Mouse (Mus musculus) embryo, embryonic 10 days (tissue): Measurements from ENCODE around the gene Mvb12b.
A peak's percentile ranks its signal among the peaks of the same experiment; 100 is the strongest.

Source experiments
- DNase-seq: peaks from one replicate; pipeline ENCODE4 v3.0.0-alpha.2; 2015; ENCODE audit warnings: low spot score

Mvb12b gene

DNA sequence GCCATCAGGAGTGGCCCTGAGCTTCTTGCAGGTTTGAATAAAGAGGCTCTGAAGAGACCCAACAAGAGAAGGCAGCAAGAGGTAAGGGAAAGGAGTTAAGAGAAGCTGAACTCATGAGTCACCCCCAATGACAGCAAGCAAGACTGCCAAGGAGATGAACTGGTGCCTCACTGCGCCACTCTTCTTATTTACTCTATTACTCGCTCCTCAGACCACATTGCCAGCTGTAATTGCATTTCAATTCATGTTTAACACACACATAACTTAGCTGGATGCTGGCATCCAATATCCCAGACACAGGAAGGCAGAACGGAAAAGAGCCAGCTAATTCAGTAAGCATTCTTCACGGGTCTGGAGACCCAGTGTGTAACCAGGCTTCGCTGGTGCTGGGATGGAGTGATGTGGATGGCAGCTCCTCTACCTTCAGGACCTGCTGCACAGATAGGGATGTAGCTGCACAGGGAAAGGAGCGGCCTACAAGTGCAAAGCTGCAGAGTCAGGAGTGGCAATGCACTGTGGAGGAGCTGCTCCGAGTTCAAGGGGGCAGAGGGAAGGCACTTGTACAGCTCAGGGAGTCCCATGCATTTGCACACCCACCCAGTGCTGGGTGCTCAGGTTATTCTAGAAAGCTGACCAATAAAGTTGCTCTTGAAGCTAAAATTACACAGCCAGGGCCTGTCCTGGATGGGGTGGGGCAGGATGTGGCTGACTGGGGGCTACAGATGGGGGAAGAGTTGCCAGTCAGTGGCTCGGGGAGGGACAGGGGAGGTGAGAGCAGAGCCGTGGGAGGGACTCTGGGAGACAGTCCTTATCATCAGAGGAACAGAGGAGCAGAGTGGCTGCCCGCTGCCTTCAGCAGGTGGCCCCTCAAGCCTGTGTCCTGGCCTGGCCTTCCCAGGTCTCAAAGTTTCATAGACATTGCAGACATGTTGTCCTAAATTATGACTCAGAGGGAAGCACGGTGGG lies 34.5 kb downstream of the Mvb12b start:
- DNase-seq: no peak

DNA sequence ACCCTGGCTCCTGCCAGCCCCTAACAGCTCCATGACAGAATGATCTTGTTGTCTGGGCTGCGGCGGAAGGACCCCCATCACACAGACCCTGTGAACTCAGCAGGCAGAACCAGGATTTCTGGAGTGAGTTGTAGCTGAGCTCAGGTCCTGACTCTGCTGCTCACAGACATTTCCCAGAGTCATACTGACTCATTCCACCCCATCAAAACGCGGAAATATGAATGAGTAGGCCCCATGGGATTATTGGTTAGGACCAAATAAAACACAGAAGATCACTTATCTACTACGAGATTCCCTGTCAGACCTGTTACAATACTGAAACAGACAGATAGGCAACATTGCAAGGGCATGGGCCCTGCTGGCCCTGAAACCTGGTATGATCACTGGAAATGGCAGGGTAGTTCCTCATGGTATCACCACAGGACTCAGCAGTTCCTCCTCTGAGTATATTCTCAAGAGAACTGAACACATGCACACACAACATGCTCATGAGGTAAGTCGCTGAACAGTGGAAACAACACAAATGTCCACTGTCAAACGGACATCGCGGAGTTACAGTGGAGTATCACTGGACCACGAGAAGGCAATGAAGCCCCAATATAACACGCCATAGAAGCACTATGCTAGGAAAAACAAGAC lies 40.4 kb downstream of the Mvb12b start:
- DNase-seq: no peak

DNA sequence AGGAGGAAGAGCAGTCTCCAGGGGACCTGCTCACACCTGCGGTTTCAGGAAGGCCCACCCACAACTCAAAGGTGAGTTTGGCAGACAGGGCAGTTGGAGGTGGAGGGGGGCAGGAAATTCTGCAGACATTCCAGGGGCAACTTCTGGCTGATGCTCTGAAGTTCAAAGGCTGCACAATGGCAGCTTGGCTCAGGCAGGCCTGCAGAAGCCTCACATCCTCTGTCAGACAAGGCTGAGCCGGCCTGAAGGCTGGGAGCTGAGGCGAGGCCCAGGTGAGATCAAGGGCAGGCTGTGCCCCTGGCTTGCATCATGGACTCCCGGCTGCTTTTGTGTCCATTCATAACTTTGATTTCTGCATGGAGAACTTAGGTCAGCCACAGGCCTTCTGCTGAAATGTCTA lies 41.1 kb downstream of the Mvb12b start:
- no peak for DNase-seq

DNA sequence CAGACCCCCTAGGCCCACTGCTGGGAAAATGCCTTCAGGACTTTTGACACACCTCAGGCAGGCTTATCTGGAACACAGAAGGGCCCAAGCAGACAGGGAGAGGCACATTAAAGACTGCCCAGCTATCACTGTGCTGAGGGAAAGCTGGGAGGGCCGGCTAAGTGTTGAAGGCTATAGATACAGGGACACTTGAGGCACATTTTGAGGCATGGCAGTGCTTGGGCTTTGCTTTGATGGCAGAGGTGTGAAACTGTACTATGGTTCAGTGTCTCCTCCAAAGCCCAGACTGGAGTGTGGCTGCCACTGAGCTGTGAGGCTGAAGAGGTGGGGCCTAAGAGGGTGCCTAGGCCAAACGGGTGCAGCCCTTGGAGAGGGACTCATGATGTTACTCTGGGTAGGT lies 44.1 kb downstream of the Mvb12b start:
- no peak for DNase-seq

DNA sequence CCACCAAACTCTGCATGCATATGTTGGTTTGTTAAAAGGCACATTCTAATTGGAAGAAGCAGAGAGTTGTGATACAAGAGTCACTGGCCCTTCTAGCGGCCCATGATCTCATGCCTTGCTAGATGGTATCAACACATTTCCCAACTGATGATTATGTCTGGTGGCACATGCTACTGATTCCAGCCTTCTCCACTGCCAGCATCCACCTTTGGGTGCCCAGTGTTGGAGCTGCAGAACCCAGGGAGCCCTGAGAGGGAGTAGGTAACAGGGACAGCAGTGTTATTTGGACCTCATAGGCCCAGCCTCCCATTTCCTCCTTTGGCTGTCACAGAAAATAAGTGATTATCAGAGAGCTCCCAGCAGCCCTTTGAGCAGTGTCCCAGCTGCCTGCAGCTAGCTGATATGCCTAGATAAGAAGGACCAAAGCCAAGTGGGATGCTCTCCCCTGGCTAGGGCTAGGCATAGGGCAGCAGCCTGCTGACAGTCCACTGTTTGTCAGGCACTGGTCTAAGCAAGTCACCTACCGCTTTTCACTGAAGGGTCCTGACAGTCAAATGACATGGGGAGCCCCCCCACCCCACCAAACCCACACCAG lies 44.7 kb downstream of the Mvb12b start:
- peak; percentile 35 for DNase-seq

DNA sequence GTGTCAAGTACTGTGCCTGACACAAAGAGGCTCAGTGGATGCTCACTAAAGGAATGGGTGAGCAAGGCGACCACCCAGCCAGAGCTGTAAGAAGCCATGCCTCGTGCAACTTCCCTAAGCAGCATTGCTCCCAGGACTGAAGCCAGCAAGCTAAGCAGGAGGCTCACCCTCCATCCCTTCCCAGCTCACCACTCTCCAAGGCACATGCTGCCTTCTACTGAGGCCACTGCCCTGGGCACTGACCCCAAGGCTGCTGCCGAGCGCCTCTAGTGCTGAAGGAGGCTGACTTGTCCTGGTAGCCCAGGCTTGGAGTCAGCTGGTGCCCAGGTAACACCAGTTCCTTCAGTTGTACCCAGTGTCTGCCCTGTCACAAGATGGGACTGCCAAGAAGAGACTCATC lies 45.8 kb downstream of the Mvb12b start:
- DNase-seq: no peak

DNA sequence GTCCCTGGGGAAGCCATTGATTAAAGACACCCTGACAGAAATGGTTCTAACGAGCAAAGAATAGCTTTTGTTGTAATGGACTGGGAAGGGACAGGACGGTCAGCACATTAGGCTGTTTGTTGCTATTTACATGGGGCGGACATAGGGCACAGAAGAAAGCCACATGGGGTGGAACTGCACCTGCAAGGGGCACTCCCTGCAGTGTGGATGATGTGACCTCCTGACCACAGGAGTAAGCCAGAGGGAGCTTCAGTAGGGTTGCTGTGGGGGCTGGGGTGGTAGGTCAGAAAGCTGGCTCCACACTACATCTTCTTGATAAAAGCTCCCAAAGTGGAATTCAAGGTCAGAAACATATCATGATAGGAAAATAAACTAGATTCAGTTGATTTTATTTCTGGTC lies 47.3 kb downstream of the Mvb12b start:
- DNase-seq: no peak

DNA sequence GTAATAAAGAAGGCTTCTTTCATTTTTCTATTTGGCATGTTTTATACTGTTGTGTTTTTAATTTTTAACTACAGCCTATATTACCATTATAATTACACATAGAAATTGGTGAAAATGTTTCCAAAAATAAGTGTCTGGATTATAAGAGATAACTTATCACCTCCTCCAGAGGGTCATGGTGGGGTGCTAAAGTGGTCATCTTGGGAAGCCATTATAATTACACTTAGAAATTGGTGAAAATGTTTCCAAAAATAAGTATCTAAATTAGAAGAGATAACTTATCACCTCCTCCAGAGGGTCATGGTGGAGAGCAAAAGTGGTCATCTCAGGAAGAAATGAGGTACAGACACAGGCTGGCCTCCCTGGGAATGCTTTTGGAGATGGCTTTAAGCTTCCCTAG lies 48.5 kb downstream of the Mvb12b start:
- DNase-seq: no peak

DNA sequence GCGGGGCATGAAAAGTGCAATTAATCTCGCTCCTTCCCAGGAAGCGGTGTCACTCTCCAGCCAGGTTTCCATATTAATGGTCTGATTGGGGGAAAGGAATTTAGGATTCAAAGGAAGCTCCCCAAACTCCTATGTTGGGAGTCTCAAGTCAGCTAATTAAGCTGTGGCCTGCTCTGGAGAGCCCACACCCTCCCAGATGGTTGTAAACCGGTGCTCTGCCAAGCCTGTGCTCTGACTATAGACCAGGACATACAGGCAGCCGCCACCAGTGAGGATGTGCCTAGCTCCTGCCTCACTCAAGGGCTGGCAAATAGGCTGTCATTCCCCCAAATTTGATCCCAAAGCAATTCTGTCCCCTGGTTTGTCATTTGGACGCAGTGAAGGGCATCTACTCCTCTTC lies 50.4 kb downstream of the Mvb12b start:
- no peak for DNase-seq

DNA sequence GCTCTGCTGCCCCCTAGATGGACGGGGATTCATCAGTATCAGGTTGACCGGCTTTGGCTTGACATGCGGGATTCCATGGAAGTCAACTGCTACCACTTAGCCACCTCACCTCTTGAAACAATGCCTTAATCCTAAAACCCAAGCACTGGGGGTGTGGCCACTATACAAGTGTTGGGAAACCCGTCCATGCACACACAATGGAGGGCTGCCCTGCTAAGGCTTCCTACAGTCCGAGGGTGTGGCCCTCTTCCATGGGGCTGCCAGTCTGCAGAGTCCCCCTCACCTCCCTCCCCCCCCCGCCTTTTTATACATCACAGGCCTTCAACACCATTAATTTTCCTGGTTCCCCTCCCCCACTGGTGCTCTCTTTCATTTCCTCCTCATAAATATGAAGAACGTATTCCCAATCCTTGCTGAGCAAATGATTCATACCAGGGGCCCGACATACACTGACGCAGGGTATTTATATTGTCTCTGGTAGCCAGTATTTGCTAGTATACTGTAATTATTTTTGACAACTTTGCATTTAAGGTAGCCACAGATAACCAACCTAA lies 51.0 kb downstream of the Mvb12b start:
- DNase-seq: no peak

DNA sequence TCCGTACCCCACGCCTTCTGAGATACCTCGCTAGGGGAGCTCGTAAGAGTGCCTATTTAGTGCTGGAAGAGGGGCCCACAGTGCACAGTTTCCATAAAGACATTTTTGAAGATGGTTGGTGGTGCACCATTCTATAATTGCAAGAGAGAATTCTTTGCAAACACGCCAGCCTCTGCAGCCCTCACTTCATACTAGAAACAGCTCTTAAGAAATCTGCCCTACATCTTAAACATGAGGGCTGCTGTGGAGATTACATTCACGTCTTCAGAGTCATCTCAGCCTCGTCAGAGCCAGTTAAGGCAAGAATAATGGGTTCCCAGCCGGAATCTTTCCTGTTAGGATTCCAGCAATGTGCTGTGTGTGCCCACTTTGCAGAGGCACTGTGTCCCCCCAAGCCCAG lies 52.7 kb downstream of the Mvb12b start:
- no peak for DNase-seq

DNA sequence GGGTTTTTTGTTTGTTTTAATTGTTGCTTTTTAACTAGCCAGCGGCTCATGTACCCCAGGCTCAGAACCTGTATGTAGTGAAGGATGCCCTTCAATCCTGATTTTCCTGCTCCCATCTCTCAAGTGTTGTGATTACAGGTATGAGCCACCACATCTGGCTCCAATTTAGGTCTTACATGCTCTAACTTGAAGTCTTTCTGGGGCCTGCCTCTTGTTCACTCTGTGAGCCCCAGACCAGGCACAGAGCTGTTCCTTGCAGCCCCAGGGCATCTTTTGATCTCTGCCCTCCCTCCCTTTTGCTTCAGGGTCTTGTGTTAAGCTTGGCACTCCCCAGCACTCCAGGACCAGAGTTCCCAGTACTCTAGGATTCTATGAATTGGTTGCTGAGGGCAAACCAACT lies 53.8 kb downstream of the Mvb12b start:
- DNase-seq: no peak

DNA sequence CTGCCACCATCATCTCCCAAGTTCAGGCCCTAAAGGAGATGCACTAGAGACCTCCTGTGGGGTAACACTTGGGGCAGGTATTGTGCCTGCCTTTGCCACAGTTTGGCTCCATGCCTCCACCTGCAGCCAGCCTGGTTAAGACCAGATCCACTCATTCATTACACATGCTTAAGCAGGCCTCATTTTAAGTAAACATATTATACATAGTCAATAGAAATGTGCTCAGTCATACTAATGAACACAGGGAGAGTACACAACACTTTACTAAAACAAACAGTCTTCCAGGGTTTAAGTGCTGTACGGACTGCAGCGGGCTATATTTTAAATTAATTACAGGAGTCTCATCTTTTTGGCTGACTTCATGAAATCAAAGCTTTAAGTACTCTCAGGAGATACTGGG lies 57.9 kb downstream of the Mvb12b start:
- DNase-seq: no peak

DNA sequence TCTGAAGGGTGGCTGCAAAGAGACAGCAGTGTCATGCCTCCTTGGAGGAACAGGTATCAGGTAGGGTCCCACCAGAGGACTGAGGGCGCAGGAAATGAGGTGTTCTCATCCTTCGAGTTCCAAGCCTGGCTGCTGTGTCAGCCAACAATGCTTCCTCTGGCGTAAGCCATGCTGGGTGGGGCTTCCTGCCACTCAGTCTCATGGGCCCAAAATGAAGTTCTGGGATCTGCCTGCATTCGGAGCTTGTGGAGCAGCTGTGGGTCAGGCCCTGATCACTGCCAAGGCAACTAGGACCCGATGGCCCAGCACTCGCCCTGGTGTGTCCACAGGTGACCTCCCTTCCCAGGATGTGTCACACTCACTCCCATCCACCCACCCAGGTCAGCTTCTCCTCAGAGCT lies 61.0 kb downstream of the Mvb12b start:
- DNase-seq: no peak

DNA sequence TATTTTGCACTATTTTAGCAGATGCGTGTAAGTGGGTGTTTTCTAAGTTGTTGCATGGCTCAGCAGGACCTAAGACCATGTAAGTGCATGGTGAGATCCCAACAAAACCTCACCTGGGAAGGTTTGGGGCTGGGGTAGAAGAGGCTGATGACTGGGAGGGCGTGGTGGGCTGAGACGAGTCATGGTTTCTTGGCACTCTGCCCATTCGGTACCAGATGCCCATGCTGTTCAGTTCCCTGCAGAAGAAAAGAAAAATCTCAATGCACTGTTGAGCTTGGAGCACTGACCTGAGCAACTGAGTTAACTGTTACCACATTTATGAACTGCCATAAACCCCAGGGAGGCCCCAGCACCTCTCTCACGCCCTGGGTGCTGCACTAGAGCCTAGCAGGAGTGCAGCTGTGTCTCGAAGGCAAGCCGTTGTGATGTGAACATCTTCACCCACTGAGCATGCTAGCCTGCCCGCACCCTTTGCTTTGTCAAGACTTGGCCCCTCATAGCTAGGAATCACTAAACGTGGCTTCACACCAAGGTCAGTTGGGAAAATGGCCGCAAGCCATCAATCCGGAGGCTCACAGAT lies 62.7 kb downstream of the Mvb12b start:
- no peak for DNase-seq

DNA sequence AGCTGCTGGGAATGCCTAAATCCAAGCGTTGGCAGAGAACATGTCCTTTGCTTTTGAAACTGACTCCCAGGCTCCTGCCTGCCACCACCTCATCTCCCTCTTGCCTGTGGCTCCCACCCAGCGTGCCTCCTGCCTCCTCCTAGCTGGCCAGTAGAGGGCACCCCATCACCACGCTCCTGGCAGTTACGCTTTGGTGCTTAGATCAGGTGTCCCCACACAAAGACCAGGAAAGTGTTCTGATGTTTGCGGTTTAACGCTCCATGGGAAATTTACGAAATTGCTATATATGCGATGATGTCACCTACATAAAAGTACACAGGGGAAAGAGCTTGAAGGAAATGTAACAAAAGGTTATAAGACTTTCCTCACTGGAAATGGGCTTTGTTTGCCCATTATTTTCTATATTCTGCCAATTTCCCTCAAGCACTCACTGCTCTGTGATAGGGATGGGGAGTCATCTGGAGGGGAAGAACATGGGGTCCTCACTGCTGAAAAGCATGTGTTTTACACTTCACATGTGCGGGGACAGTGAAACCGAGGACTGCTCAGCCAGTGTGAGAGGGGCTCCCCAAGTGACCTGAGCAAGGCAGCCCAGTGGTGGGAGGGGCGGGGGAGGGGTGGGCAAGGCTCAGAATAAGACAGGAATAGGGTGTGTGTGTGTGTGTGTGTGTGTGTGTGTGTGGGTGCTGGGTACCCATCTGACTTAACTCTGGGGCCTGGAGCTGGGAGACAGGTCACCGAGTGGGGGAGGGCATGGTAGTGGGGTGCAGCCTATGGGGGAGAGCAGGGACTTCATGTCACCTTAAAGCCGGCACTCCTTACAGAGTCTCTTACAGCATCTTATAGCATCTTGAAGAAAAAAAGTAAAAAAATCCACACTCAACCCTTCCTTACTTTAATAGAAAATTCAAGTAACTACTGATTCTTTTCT lies 65.8 kb downstream of the Mvb12b start:
- peak; percentile 91 for DNase-seq

DNA sequence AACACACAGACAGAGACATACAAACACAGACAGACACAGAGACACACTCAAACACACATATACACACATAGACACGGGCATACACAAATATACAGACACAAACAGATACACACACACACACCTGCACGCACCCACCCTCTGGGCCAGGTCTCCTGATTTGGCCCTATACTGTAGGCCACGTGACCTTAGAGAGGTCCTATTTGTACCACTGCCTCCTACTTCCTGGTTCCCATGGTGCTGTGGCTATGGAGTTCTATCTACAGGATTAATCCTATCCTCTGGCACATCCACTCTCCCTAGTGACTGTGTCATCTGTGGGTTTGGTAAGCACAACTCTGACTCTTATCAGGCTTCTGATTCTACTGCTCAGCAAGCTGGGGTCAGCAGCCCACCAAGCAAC lies 67.3 kb downstream of the Mvb12b start:
- DNase-seq: no peak

DNA sequence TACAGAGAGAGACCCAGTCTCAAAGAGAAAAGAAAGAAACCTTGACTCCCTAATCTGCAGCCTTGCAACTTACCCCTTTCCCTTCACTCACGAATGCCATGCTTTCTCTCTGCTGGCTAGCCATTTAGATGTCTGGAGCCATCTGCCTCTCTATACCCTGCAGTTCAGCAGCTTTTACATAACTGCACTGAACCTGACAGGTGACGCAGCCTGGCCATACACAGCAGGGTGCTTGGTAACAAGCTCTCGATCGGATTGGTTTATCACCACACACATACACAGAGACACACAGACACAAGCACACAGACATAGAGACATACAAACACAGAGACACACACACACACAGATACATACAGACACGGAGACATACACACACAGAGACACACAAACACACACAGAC lies 67.7 kb downstream of the Mvb12b start:
- no peak for DNase-seq

DNA sequence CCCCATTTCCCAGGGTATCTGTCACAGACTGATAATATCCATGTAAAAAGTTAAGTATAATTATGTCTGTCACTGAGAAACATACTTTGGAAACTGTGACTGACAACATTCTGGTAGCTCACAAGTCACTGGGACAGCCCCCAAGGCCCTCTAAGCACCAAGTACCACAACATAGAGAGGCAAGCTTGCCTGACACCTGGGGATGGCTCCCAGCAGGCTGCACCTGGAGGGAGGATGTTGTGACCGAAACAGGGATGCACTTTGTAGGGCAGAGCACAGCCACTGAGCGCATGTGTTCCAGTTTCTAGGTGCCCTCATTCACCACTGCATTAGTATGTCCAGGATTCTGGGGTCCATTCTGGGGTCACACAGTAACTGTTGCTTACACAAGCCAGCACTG lies 69.4 kb downstream of the Mvb12b start:
- DNase-seq: no peak

DNA sequence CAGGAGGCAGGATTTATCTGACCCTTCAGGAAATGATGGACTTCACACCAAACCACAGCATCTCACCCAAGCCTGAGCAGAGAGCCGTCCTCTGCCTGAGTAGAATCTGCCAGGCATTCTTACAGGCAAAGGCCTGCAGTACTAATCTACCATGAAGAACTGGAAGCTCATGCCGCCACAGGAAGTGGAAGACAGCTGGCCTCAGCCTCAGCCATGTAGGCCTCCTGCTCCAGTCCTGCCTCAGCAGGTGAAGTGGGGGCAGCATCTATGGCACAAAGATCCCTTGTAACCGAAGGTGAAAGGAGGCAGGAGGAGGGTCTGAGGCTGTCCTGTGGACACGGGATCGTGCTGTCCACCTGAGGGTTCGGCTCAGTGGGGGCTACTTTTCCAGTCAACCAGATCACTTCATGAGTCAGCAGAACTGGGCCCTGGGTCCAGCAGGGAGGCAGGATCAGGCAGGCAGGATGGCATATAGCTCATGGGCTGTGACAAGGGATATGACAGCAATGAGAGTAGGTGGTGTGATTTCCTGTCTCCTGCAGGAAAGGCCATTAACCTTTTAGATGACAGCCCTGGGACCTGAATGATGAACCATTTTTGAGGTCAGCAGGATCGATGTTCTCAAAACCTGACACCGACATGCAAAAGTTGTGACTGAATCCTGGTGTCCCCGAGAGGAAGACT lies 69.9 kb downstream of the Mvb12b start:
- no peak for DNase-seq

DNA sequence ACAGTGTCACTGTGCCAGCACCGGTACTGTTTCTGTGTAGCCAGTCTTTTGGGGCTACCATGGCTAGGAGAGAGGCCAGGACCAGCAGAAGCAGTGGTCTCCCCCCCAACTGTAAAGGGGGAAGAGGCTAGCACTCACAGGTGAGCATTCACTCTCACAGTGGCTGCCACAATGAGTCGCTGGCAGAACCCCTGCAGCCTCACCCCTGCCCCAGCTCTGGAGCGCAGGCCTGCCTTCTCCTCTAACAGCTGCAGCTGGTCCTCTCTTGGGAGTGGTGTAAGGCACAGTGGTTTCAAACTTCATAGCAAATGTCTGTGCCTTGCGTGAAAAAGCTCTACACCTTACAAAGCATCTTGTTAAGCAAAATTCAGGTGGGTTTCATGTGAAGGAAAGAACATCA lies 70.7 kb downstream of the Mvb12b start:
- no peak for DNase-seq
